Mouse (Mus musculus): ENCODE results near the gene Rchy1.

GRCm38 (mm10) chr5:91991191-91991937 lies 28.5 kb upstream of the Rchy1 start:
- TF ChIP-seq ZC3H11A (IDR thresholded peaks at IDR 0.05; ENCODE audit: borderline replicate concordance, low read depth, low read length) (no peak), HCFC1 (IDR thresholded peaks at IDR 0.05; ENCODE audit: borderline replicate concordance, insufficient read depth, low read length) (no peak), MAFK (IDR thresholded peaks at IDR 0.05; ENCODE audit: insufficient read depth, low read depth, low read length) (no peak), ZNF384 (IDR thresholded peaks at IDR 0.05; ENCODE audit: low read depth, low read length) (no peak), CHD2 (IDR thresholded peaks at IDR 0.05; ENCODE audit: low read depth, low read length) (no peak)
